Comparison of ENCODE assay signal across 8 mouse cellular contexts in the genomic region with DNA sequence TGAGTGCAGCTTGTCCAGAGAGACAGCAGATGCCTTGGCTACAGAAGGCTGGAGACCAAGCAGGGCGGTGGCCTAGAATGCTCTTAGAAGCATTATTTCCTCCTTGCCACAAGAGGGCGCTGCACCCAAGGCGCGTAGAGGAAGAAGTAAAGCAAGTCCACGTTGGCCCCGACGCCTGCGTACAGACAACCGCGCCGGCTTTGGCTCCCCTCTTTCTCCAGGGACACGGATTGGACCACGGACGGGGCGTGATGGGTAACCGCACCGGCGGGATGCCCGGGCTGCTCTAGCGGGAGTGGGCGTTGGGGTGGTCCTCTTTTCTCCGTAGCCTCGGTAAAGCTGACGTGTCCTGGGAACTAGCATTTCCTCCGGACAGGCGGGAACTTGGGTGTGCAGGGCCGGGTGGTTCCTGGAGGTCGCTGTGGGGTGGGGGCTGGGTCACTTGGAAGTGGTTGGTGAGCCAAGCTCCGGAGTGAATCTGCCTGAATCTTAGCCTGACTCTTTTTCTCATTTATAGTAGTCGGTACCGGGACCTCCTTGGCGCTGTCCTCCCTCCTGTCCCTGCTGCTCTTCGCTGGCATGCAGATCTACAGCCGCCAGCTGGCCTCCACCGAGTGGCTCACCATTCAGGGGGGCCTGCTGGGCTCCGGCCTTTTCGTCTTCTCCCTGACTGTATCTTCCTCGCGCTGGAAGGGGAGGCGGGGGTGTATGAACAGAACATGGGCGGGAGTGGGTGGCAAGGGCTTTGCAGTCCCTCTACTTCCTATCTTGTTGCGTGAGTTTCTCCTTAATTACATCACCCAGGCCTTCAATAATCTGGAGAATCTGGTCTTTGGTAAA. TPM values are rescaled to one million over a fixed set of nuclear protein-coding genes. Genes with fewer than 3 reads are reported as not detected.
DNase-seq lines count a peak whose midpoint lies in the region; ATAC-seq and TF ChIP-seq lines count a peak whose summit lies in the region.

A gene (minus strand): TSS at position 49 of the 840 bp plus-strand sequence.

- TF ChIP-seq POLR2A in testis, adult 2 months (IDR thresholded peaks at IDR 0.05; ENCODE audit: control insufficient read depth, low read depth, low read length), result peak; percentile 60; the same call in 1 of the 2 replicates

- WGBS in forebrain, embryonic 12.5 days, result 1% methylated on average over 42 of the region's 42 CpGs
- WGBS in heart, postnatal 0 days, result 1% methylated on average over 42 of the region's 42 CpGs
- under 1% methylated on average over 41 of the region's 42 CpGs for WGBS in neural tube, embryonic 14.5 days

- peak within 1 kb of the TSS; percentile 89 for H3K27ac ChIP-seq in forebrain, embryonic 12.5 days
- peak within 1 kb of the TSS; percentile 44 for H3K27ac ChIP-seq in heart, postnatal 0 days (ENCODE audit: low read depth)
- peak within 1 kb of the TSS; percentile 94 for H3K27ac ChIP-seq in neural tube, embryonic 14.5 days (ENCODE audit: low read depth, low read length)
- H3K27ac ChIP-seq in testis, adult 2 months (ENCODE audit: control insufficient read depth, insufficient read depth, low read depth, low read length), result peak within 1 kb of the TSS; percentile 21; the same call in 1 of the 2 replicates

- H3K9me3 ChIP-seq in forebrain, embryonic 12.5 days, result no peaks in the 10 kb centered on the region
- no peaks in the 10 kb centered on the region for H3K9me3 ChIP-seq in heart, postnatal 0 days (replicated peaks; ENCODE audit: control insufficient read depth, low read length)
- H3K9me3 ChIP-seq in neural tube, embryonic 14.5 days (ENCODE audit: control insufficient read depth, low read length), result no peaks in the 10 kb centered on the region

- ATAC-seq in forebrain, embryonic 12.5 days (ENCODE audit: low FRiP score), result peak; percentile 72
- ATAC-seq in heart, postnatal 0 days (ENCODE audit: insufficient read depth, low read depth), result peak; percentile 71
- peak; percentile 64 for ATAC-seq in neural tube, embryonic 14.5 days (ENCODE audit: low read depth)

- H3K4me1 ChIP-seq in forebrain, embryonic 12.5 days, result peaks cover 62% of the 10 kb centered on the region
- peaks cover 18% of the 10 kb centered on the region for H3K4me1 ChIP-seq in heart, postnatal 0 days (ENCODE audit: control insufficient read depth, insufficient read depth)
- peaks cover 30% of the 10 kb centered on the region for H3K4me1 ChIP-seq in neural tube, embryonic 14.5 days (ENCODE audit: control insufficient read depth, insufficient read depth, low read length)
- H3K4me1 ChIP-seq in testis, adult 2 months (ENCODE audit: control insufficient read depth, insufficient read depth, low read length), result peaks cover 23% of the 10 kb centered on the region

- H3K36me3 ChIP-seq in forebrain, embryonic 12.5 days (replicated peaks), result peaks cover 26% of the 10 kb centered on the region
- 0 out of 2 replicates have a peak, but pooled peaks cover 7% of the 10 kb centered on the region for H3K36me3 ChIP-seq in heart, postnatal 0 days (replicated peaks; ENCODE audit: control insufficient read depth, insufficient read depth, low read length)
- H3K36me3 ChIP-seq in neural tube, embryonic 14.5 days (ENCODE audit: control insufficient read depth, insufficient read depth, low read length), result peaks cover 10% of the 10 kb centered on the region
- H3K36me3 ChIP-seq in testis, adult 2 months (ENCODE audit: control insufficient read depth, insufficient read depth, low read length), result no peaks in the 10 kb centered on the region

- peak within 1 kb of the TSS; percentile 78 for H3K9ac ChIP-seq in forebrain, embryonic 12.5 days
- H3K9ac ChIP-seq in heart, postnatal 0 days (replicated peaks; ENCODE audit: low read depth, low read length), result peak within 1 kb of the TSS; percentile 61
- peak within 1 kb of the TSS; percentile 70 for H3K9ac ChIP-seq in neural tube, embryonic 14.5 days (replicated peaks; ENCODE audit: low read depth, low read length)

- H3K4me3 ChIP-seq in forebrain, embryonic 12.5 days (replicated peaks), result peak within 1 kb of the TSS; percentile 67
- peak within 1 kb of the TSS; percentile 67 for H3K4me3 ChIP-seq in heart, postnatal 0 days (ENCODE audit: low read depth, low read length)
- H3K4me3 ChIP-seq in neural tube, embryonic 14.5 days (ENCODE audit: low read depth, low read length), result peak within 1 kb of the TSS; percentile 42
- peak within 1 kb of the TSS; percentile 88 for H3K4me3 ChIP-seq in testis, adult 2 months (ENCODE audit: control insufficient read depth, low read depth, low read length)

- DNase-seq in ES-CJ7 (ENCODE audit: low read depth, low spot score), result peak; percentile 94
- DNase-seq in c-Kit-positive CD71-positive TER-119-positive erythroid progenitor cells, embryonic 14.5 days (ENCODE audit: low spot score), result peak; percentile 88
- peak; percentile 90 for DNase-seq in heart, postnatal 0 days (ENCODE audit: low spot score)
- peak; percentile 91 to 95 for DNase-seq in kidney, postnatal 4 days
- peak; percentile 89 to 92 for DNase-seq in lung, adult 18-20 months

- peaks cover 11% of the 10 kb centered on the region; the same call in 1 of the 2 replicates for H3K27me3 ChIP-seq in forebrain, embryonic 12.5 days
- H3K27me3 ChIP-seq in heart, postnatal 0 days (ENCODE audit: control insufficient read depth, insufficient read depth, low read length), result peaks cover 18% of the 10 kb centered on the region
- H3K27me3 ChIP-seq in neural tube, embryonic 14.5 days (ENCODE audit: control insufficient read depth, insufficient read depth, low read length), result no peaks in the 10 kb centered on the region
- no peaks in the 10 kb centered on the region; the same call in 1 of the 2 replicates for H3K27me3 ChIP-seq in testis, adult 2 months (ENCODE audit: control insufficient read depth, insufficient read depth, low read length)

- no peak for TF ChIP-seq EP300 in heart, postnatal 0 days (IDR thresholded peaks at IDR 0.05; ENCODE audit: low read depth)

- peak within 1 kb of the TSS; percentile 91 for H3K4me2 ChIP-seq in forebrain, embryonic 12.5 days
- H3K4me2 ChIP-seq in heart, postnatal 0 days (ENCODE audit: low read depth, low read length), result peak within 1 kb of the TSS; percentile 83
- H3K4me2 ChIP-seq in neural tube, embryonic 14.5 days (ENCODE audit: low read depth, low read length), result peak within 1 kb of the TSS; percentile 93

- peak; percentile 99 for TF ChIP-seq CTCF in heart, postnatal 0 days (IDR thresholded peaks at IDR 0.05; ENCODE audit: low read depth)
- TF ChIP-seq CTCF in testis, adult 2 months (IDR thresholded peaks at IDR 0.05; ENCODE audit: control insufficient read depth, insufficient read depth, insufficient replicate concordance, low read depth, low read length), result peak; percentile 99

RNA-seq across cellular contexts. Expression of the gene that starts here (rescaled TPM):
- polyA plus RNA-seq in forebrain, embryonic 12.5 days (2016; fragmentation: Nextera tagmentation; extraction: Ambion mirVana), result 25.1 and 26.6 TPM in 2 replicates
- 0.08 and 0.62 TPM in 2 replicates for total RNA-seq in heart, postnatal 0 days (2014; rRNA removed; ENCODE audit: low replicate concordance)
- 0.44 and 0.45 TPM in 2 replicates for polyA plus RNA-seq in heart, postnatal 0 days (2015; fragmentation: Nextera tagmentation; extraction: Ambion mirVana)
- 61.6 and 70.7 TPM in 2 replicates for polyA plus RNA-seq in neural tube, embryonic 14.5 days (2014; fragmentation: Nextera tagmentation; extraction: Ambion mirVana)
- polyA plus RNA-seq in testis, adult 2 months (2012; rRNA removed), result 27.7 and 27.9 TPM in 2 replicates

Comparison
In these comparisons a context has a peak if more than half of its experiments do, and no peak if none do; other contexts are left out.
1. Peak in every context shown above with its lines: DNase-seq, ATAC-seq, H3K4me3 ChIP-seq and H3K27ac ChIP-seq.
2. RNA of the gene that starts here (polyA plus RNA-seq): 61.6 to 70.7 TPM in neural tube, embryonic 14.5 days, 27.7 to 27.9 TPM in testis, adult 2 months and 25.1 to 26.6 TPM in forebrain, embryonic 12.5 days; 0.44 to 0.45 TPM in heart, postnatal 0 days; every median in the first group is over 10 times any median in the second.
3. Peak in DNase-seq, ATAC-seq, H3K4me3 ChIP-seq, H3K27ac ChIP-seq, H3K9ac ChIP-seq and H3K4me2 ChIP-seq in heart, postnatal 0 days; RNA of the gene not detected or under 1 TPM.
4. H3K27ac ChIP-seq: peak in every context shown above with its lines; median percentile 94 in neural tube, embryonic 14.5 days; 89 in forebrain, embryonic 12.5 days; 44 in heart, postnatal 0 days; 21 in testis, adult 2 months.